Mouse (Mus musculus): ENCODE data around the gene Ccdc15. TPM values are rescaled to one million over a fixed set of nuclear protein-coding genes. Genes with fewer than 3 reads are reported as not detected.
A peak's percentile ranks its signal among the peaks of the same experiment; 100 is the strongest.

The Ccdc15 gene
- polyA plus RNA-seq, 1 experiment from 2014 or later = 7.7 TPM

DNA sequence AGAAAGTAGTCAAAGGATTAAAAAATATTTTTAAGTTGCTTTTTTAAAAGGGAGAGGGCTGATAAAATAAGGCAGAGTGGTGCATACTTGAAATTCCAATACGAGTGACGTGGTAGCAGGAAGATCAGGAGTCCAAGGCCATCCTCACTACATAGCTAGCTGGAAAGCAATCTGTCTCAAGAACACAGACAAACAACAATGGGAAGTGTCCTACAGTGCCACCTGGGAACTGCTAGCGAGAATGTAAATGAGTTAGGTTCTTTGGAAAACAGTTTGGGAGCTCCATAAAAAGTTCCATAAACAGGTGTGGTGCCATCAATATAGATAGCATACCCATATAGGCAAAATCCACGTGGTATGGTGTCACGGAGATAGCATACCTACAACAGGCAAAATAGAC, 17.5 kb upstream of the Ccdc15 start:
- no peak overlapping the region for H3K4me2 ChIP-seq (replicated peaks)
- ATAC-seq (ENCODE audit: low FRiP score, low read depth) = no peak
- 76% methylated on average over 5 of the region's 5 CpGs for WGBS

DNA sequence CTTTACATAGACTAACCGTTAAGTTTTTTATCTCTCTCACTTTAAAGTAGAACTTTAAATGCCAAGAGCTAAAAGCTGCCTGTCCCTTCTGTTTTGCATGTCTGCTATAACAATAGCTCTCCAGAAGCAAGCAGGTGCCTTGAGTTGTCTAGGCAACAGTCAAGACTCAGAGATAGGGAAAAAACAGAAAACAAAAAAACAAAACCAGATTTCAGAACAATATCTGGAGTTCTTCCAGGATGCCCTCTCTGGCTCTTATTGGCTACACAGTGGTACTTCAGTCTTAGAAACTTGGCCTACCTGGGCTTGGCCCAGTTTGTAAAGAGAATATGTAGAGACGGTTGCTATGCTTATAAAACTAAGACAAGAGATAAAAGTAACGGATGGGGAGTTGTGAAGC, 16.2 kb upstream of the Ccdc15 start:
- Histone ChIP-seq H3K4me1 (peaks cover 15% of the 10 kb centered on the region), H3K9me3 (no peaks in the 10 kb centered on the region), H3K4me2 (replicated peaks) (no peak overlapping the region), H3K9ac (no peak overlapping the region), H3K27ac (no peak overlapping the region), H3K4me3 (no peak overlapping the region), H3K27me3 (replicated peaks) (no peaks in the 10 kb centered on the region), H3K36me3 (no peaks in the 10 kb centered on the region)
- WGBS = 72% methylated on average over 3 of the region's 3 CpGs
- no peak for ATAC-seq (ENCODE audit: low FRiP score, low read depth)

More for the DNA sequence above, 17.5 kb upstream of the Ccdc15 start:
- H3K9ac ChIP-seq = no peak overlapping the region
- no peaks in the 10 kb centered on the region for H3K36me3 ChIP-seq
- no peak overlapping the region for H3K4me3 ChIP-seq
- no peak overlapping the region for H3K27ac ChIP-seq
- no peaks in the 10 kb centered on the region for H3K27me3 ChIP-seq (replicated peaks)
- H3K9me3 ChIP-seq = no peaks in the 10 kb centered on the region
- H3K4me1 ChIP-seq = 0 out of 2 replicates have a peak, but pooled peaks cover 4% of the 10 kb centered on the region

GRCm38 (mm10) chr9:37363551-37363950, 15.3 kb upstream of the Ccdc15 start:
- H3K4me2 ChIP-seq (replicated peaks) = no peak overlapping the region
- ATAC-seq (ENCODE audit: low FRiP score, low read depth) = no peak
- no peak overlapping the region for H3K9ac ChIP-seq
- 80% methylated on average over 3 of the region's 3 CpGs for WGBS
- H3K36me3 ChIP-seq = no peaks in the 10 kb centered on the region
- H3K4me3 ChIP-seq = no peak overlapping the region
- no peak overlapping the region for H3K27ac ChIP-seq
- H3K4me1 ChIP-seq = peaks cover 18% of the 10 kb centered on the region
- H3K27me3 ChIP-seq (replicated peaks) = no peaks in the 10 kb centered on the region
- no peaks in the 10 kb centered on the region for H3K9me3 ChIP-seq

DNA sequence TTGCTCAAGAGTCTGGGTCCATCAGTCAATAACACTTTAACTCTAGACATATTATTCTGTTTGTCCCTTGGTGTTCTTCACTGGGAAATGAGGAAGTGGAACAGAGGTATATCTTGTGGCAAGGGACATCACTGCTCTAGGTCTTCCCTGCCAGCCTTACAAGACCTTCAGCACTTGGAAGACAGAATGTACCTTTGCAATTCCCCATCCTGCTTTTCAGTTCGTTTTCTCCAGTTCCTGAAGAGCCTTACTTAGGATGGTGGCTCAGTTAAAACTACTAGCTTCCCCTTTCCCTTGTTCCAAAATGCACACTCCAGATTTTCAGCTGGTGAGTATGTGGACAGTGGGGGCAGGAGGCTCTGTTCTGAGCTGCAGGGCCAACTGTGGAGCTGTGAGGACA, 14.6 kb upstream of the Ccdc15 start:
- H3K27ac ChIP-seq = no peak overlapping the region
- H3K9ac ChIP-seq = no peak overlapping the region
- ATAC-seq (ENCODE audit: low FRiP score, low read depth) = no peak
- no peaks in the 10 kb centered on the region for H3K27me3 ChIP-seq (replicated peaks)
- H3K36me3 ChIP-seq = no peaks in the 10 kb centered on the region
- 69% methylated on average over 1 of the region's 1 CpGs for WGBS
- no peak overlapping the region for H3K4me2 ChIP-seq (replicated peaks)
- H3K4me1 ChIP-seq = peaks cover 18% of the 10 kb centered on the region
- H3K9me3 ChIP-seq = no peaks in the 10 kb centered on the region
- H3K4me3 ChIP-seq = no peak overlapping the region

DNA sequence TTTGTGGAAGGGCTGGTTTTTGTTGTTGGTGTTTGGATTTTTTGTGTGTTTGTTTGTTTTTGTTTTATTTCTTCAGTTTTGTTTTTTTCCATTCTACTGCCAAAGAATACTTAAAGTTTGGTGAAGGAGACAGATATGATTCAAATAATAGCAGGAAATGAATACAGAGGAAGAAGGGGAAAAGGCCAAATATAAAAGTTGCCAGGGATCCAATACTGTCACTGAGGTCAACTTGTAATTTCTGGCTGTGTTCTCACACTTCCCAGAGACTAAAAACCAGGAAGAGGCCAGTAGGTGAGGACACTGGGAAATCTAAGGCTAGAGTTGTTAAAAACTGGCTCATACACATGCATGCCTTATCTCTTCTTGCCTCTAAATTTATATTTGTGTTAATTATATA, 13.9 kb upstream of the Ccdc15 start:
- H3K4me1 ChIP-seq = peaks cover 18% of the 10 kb centered on the region
- H3K4me2 ChIP-seq (replicated peaks) = no peak overlapping the region
- no peaks in the 10 kb centered on the region for H3K9me3 ChIP-seq
- no peak overlapping the region for H3K9ac ChIP-seq
- no peak for ATAC-seq (ENCODE audit: low FRiP score, low read depth)
- no peaks in the 10 kb centered on the region for H3K27me3 ChIP-seq (replicated peaks)
- H3K27ac ChIP-seq = no peak overlapping the region
- H3K36me3 ChIP-seq = no peaks in the 10 kb centered on the region
- no peak overlapping the region for H3K4me3 ChIP-seq

DNA sequence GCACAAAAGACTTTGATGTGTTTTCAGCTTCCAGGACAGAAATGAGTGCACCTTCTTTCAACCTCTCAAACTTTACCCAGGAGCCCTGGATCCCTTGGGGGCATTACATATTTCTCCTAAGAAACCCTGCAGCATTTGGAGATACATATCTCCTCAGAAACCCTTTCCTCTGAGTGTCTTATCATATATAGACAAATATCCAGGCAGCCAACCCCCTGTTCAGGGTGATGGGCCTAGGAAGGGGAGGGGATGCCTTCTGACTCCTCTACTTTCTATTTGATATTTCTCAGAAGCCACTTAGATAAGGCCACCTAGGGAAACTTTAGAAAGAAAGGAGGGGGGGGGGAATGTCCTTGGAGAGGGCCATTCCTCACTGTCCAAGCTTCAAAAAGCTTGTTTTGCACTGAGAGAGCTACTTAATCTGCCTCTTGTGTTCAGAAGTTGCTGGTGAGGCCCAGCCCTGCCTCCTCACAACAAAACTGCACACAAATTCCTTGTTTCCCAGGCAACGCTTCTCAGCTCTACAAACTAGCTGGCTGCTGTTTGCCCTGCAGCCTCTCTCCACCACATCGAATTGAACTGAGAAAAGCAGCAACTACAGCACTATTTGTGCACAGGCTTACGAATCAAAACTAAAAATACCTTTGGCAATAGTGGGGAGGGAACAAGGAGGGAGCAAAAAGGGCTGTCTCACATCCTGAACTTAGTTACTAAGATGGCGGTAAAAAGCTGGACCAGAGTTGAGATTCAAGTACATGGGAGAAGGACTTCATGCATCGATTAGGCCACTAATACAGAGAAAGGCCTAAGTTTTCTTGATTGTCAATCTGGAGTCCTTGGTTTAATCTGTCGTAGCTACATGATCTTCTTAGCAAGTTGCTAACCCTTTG, 11.3 kb upstream of the Ccdc15 start:
- peak overlapping the region; percentile 22; the same call in 1 of the 2 replicates for H3K4me2 ChIP-seq (replicated peaks)
- 26% methylated on average over 6 of the region's 6 CpGs for WGBS
- H3K4me3 ChIP-seq = no peak overlapping the region
- peaks cover 18% of the 10 kb centered on the region for H3K4me1 ChIP-seq
- H3K9ac ChIP-seq = no peak overlapping the region
- no peaks in the 10 kb centered on the region for H3K36me3 ChIP-seq
- no peaks in the 10 kb centered on the region for H3K9me3 ChIP-seq
- ATAC-seq (ENCODE audit: low FRiP score, low read depth) = peak; percentile 85
- H3K27ac ChIP-seq = 0 out of 2 replicates have a peak overlapping the region, but pooled peaks have one; percentile 15
- no peaks in the 10 kb centered on the region for H3K27me3 ChIP-seq (replicated peaks)

DNA sequence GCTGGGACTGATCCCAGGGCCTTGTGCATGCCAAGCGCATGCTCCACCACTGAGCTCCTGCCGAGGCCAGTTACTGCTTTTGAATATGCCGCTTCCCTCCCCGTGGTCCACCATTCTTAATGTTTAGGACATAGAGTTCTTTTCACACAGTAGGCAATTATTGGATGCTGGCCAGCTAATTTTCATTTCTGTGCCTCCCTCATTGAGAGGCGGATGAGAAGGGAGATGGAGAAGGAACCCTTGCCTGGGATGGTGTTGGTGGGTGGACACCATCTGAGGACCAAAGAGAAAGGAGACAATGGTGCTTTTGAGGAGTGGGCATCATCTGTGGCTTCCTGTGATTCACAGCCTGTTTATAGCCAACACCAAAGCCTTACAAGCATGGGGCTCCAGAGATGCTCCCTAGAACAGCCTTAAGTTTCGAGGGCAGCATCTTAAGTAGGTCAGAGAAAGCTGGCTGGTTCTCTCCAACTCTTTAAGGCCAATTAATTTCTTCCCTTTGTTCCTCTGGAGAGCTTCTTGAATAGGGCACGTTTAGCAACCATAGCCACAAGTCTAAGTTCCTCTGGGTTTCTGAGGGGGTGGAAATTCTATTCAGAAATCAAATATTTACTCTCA, 10.6 kb upstream of the Ccdc15 start:
- Histone ChIP-seq H3K4me2 (replicated peaks) (no peak overlapping the region), H3K9me3 (no peaks in the 10 kb centered on the region)
- 32% methylated on average over 7 of the region's 7 CpGs for WGBS

GRCm38 (mm10) chr9:37354485-37354884, 6.3 kb upstream of the Ccdc15 start:
- Histone ChIP-seq H3K4me2 (replicated peaks) (no peak overlapping the region), H3K27ac (no peak overlapping the region), H3K4me3 (no peak overlapping the region), H3K27me3 (replicated peaks) (no peaks in the 10 kb centered on the region), H3K4me1 (peaks cover 4% of the 10 kb centered on the region; the same call in 1 of the 2 replicates), H3K9ac (no peak overlapping the region), H3K9me3 (no peaks in the 10 kb centered on the region), H3K36me3 (no peaks in the 10 kb centered on the region)
- WGBS = 88% methylated on average over 1 of the region's 1 CpGs
- ATAC-seq (ENCODE audit: low FRiP score, low read depth) = no peak

More for the DNA sequence above, 10.6 kb upstream of the Ccdc15 start:
- H3K4me3 ChIP-seq = no peak overlapping the region
- no peak overlapping the region for H3K27ac ChIP-seq
- H3K27me3 ChIP-seq (replicated peaks) = no peaks in the 10 kb centered on the region
- no peaks in the 10 kb centered on the region for H3K36me3 ChIP-seq
- H3K9ac ChIP-seq = no peak overlapping the region
- peak; percentile 79 for ATAC-seq (ENCODE audit: low FRiP score, low read depth)
- H3K4me1 ChIP-seq = peaks cover 18% of the 10 kb centered on the region

DNA sequence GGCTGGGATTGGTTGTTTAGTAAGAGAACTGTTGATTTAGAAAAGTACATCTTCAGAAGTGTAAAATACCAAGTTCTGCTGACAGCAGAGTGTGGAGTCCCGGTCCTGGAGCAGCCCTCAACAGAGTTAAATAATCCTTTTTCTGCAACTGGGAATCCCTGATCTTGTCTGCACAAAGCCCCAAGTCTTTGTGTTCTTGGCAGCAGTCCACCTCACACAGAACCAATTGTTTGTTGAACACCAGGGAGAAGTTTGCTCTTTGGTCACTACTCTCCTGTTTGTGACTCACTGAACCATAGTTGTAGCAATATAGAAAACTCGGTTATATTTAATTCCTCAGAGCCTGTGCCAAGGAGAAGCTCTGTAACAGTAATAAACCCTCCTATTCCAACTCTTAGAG, 3.0 kb upstream of the Ccdc15 start:
- 68% methylated on average over 2 of the region's 2 CpGs for WGBS
- no peaks in the 10 kb centered on the region for H3K36me3 ChIP-seq
- no peaks in the 10 kb centered on the region for H3K27me3 ChIP-seq (replicated peaks)
- no peaks in the 10 kb centered on the region for H3K9me3 ChIP-seq
- H3K4me1 ChIP-seq = peaks cover 11% of the 10 kb centered on the region; the same call in 1 of the 2 replicates
- no peak overlapping the region for H3K4me3 ChIP-seq
- H3K9ac ChIP-seq = no peak overlapping the region
- no peak overlapping the region for H3K4me2 ChIP-seq (replicated peaks)
- no peak overlapping the region for H3K27ac ChIP-seq
- no peak for ATAC-seq (ENCODE audit: low FRiP score, low read depth)

GRCm38 (mm10) chr9:37349050-37349449, 818 bp upstream of the Ccdc15 start:
- peaks cover 11% of the 10 kb centered on the region; the same call in 1 of the 2 replicates for H3K4me1 ChIP-seq
- H3K36me3 ChIP-seq = no peaks in the 10 kb centered on the region
- H3K4me3 ChIP-seq = peak overlapping the region; percentile 68; the same call in 1 of the 2 replicates
- 91% methylated on average over 3 of the region's 3 CpGs for WGBS
- H3K9ac ChIP-seq = peak overlapping the region; percentile 77; the same call in 1 of the 2 replicates
- no peak overlapping the region; the same call in 1 of the 2 replicates for H3K27ac ChIP-seq
- H3K27me3 ChIP-seq (replicated peaks) = no peaks in the 10 kb centered on the region
- H3K9me3 ChIP-seq = no peaks in the 10 kb centered on the region
- ATAC-seq (ENCODE audit: low FRiP score, low read depth) = no peak
- H3K4me2 ChIP-seq (replicated peaks) = peak overlapping the region; percentile 81

DNA sequence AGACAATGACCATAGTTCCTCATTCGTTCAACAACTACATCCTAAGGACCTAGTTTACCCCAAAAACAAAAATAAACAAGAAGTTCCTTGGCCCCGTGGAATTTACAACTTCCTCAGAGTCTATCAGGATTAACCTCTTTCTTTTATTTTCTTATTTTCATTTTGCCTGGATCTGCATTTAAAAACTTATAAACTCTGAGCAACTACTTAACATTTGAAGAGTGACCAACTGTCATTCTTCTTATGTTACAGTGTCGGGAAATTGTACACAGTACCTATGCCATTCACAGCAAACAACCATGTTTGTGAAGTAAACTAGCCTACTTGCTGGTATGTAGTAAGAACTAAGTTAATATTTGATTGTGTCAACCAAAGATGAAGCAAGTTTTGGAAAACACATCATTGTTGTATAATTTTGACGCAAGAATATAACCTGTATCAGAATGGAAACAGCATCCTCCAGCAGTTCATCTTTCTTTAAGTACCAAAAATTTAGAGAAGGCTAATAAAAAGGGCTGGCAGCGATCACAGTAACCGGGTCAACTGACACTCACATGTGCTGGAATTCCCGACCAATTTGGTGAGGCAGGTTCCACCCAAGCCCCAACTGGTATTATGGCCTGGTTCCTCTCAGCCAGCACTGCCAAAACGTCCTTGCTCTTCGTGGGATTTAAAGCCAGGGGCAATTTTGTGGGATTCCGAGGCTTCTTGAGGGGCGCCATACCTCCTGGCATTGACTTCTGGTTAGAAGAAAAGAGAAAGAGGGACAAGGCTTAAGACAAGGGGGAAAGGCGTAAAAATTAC, 846 bp downstream of the Ccdc15 start:
- no peaks in the 10 kb centered on the region for H3K36me3 ChIP-seq
- peak; percentile 21; the same call in 1 of the 2 replicates for ATAC-seq (ENCODE audit: low FRiP score, low read depth)
- peaks cover 11% of the 10 kb centered on the region; the same call in 1 of the 2 replicates for H3K4me1 ChIP-seq
- peak overlapping the region; percentile 81 for H3K4me2 ChIP-seq (replicated peaks)
- peak overlapping the region; percentile 77 for H3K9ac ChIP-seq
- H3K27me3 ChIP-seq (replicated peaks) = no peaks in the 10 kb centered on the region
- WGBS = 25% methylated on average over 12 of the region's 12 CpGs
- H3K4me3 ChIP-seq = peak overlapping the region; percentile 68
- peak overlapping the region; percentile 78; the same call in 1 of the 2 replicates for H3K27ac ChIP-seq
- no peaks in the 10 kb centered on the region for H3K9me3 ChIP-seq

GRCm38 (mm10) chr9:37345406-37345805, 2.8 kb downstream of the Ccdc15 start:
- H3K4me3 ChIP-seq = no peak overlapping the region
- no peak overlapping the region for H3K9ac ChIP-seq
- H3K4me1 ChIP-seq = peaks cover 11% of the 10 kb centered on the region; the same call in 1 of the 2 replicates
- no peak overlapping the region for H3K4me2 ChIP-seq (replicated peaks)
- H3K27me3 ChIP-seq (replicated peaks) = no peaks in the 10 kb centered on the region
- 87% methylated on average over 3 of the region's 3 CpGs for WGBS
- H3K27ac ChIP-seq = no peak overlapping the region
- no peaks in the 10 kb centered on the region for H3K9me3 ChIP-seq
- ATAC-seq (ENCODE audit: low FRiP score, low read depth) = no peak
- peaks cover 5% of the 10 kb centered on the region; the same call in 1 of the 2 replicates for H3K36me3 ChIP-seq

Measured in neural tube, embryonic 12.5 days (tissue).